Mouse (Mus musculus) embryonic stem cell, embryonic (primary cell): Measurements from ENCODE around the gene Ccdc92b.

Experiments
- CTCF ChIA-PET, 4 experiments: fragments of 300-600 bp in 2 of 4; fragments of 350-600 bp in 2 of 4; sonication (Branson Sonifier 250); formaldehyde crosslinking; loops; one replicate each; lab custom pipeline; 2022; ENCODE audit warnings: inconsistent platforms in 2 of 4; lab: Charles Lee
- POLR2A ChIA-PET, 4 experiments: fragments of 300-600 bp in 2 of 4; fragments of 350-600 bp in 2 of 4; sonication (Branson Sonifier 250); formaldehyde crosslinking; loops; one replicate each; lab custom pipeline; 2022; ENCODE audit warnings: antibody characterized with exemption in 4 of 4, inconsistent platforms in 1 of 4; lab: Charles Lee

Ccdc92b gene

GRCm38 (mm10) chr11:74675156-74675555, 55.8 kb downstream of the Ccdc92b start:
- CTCF ChIA-PET: interaction anchor here in 1 of 4 experiments (0.6 kb wide), 1 partner anchor 943 kb away, joined by 3 read pairs; no protein-coding TSS in a partner anchor
- POLR2A ChIA-PET: interaction anchor here in 2 of 4 experiments (0.7 to 5.1 kb wide), 7 partner anchors 9 to 171 kb away, joined by 3 to 30 read pairs (median 4); no protein-coding TSS in a partner anchor
